Mouse (Mus musculus): ENCODE results near the gene Gpr155. TPM values are rescaled to one million over a fixed set of nuclear protein-coding genes. Genes with fewer than 3 reads are reported as not detected.

The Gpr155 gene
- polyA plus RNA-seq, 1 experiment from 2014 or later: 8.1 TPM

GRCm38 (mm10) chr2:73325871-73326270, 60.5 kb downstream of the Gpr155 start:
- Histone ChIP-seq H3K27ac (ENCODE audit: low read length) (no peak overlapping the region), H3K4me3 (ENCODE audit: low read depth, low read length) (no peak overlapping the region), H3K4me2 (replicated peaks; ENCODE audit: low read depth, low read length) (no peak overlapping the region), H3K4me1 (ENCODE audit: insufficient read depth, low read depth, low read length) (no peaks in the 10 kb centered on the region), H3K9me3 (ENCODE audit: low read length) (no peaks in the 10 kb centered on the region), H3K27me3 (replicated peaks; ENCODE audit: insufficient read depth, low read length) (no peaks in the 10 kb centered on the region), H3K9ac (replicated peaks; ENCODE audit: low read depth) (no peak overlapping the region), H3K36me3 (ENCODE audit: insufficient read depth, low read length) (no peaks in the 10 kb centered on the region)
- TF ChIP-seq EP300 (IDR thresholded peaks at IDR 0.05): no peak
- TF ChIP-seq CTCF (IDR thresholded peaks at IDR 0.05): no peak
- ATAC-seq (no peak), DNase-seq (ENCODE audit: low spot score) (no peak)
- WGBS: 91% methylated on average over 5 of the region's 5 CpGs

GRCm38 (mm10) chr2:73322991-73323390, 63.4 kb downstream of the Gpr155 start:
- H3K4me2 ChIP-seq (replicated peaks; ENCODE audit: low read depth, low read length): no peak overlapping the region
- no peaks in the 10 kb centered on the region for H3K36me3 ChIP-seq (ENCODE audit: insufficient read depth, low read length)
- 61% methylated on average over 12 of the region's 12 CpGs for WGBS
- TF ChIP-seq CTCF (IDR thresholded peaks at IDR 0.05) (no peak), EP300 (IDR thresholded peaks at IDR 0.05) (no peak)
- no peak for DNase-seq (ENCODE audit: low spot score)
- no peak overlapping the region for H3K27ac ChIP-seq (ENCODE audit: low read length)
- no peak overlapping the region for H3K9ac ChIP-seq (replicated peaks; ENCODE audit: low read depth)
- no peak for ATAC-seq
- no peaks in the 10 kb centered on the region for H3K9me3 ChIP-seq (ENCODE audit: low read length)
- no peaks in the 10 kb centered on the region for H3K4me1 ChIP-seq (ENCODE audit: insufficient read depth, low read depth, low read length)
- H3K27me3 ChIP-seq (replicated peaks; ENCODE audit: insufficient read depth, low read length): no peaks in the 10 kb centered on the region
- no peak overlapping the region for H3K4me3 ChIP-seq (ENCODE audit: low read depth, low read length)

- H3K27ac ChIP-seq (ENCODE audit: low read length): no peak overlapping the region
- H3K9me3 ChIP-seq (ENCODE audit: low read length): no peaks in the 10 kb centered on the region
- H3K9ac ChIP-seq (replicated peaks; ENCODE audit: low read depth): no peak overlapping the region
- ATAC-seq (no peak), DNase-seq (ENCODE audit: low spot score) (no peak)
- no peaks in the 10 kb centered on the region for H3K4me1 ChIP-seq (ENCODE audit: insufficient read depth, low read depth, low read length)
- no peaks in the 10 kb centered on the region for H3K36me3 ChIP-seq (ENCODE audit: insufficient read depth, low read length)
- H3K4me3 ChIP-seq (ENCODE audit: low read depth, low read length): no peak overlapping the region
- WGBS: 79% methylated on average over 5 of the region's 5 CpGs
- TF ChIP-seq EP300 (IDR thresholded peaks at IDR 0.05) (no peak), CTCF (IDR thresholded peaks at IDR 0.05) (no peak)
- no peak overlapping the region for H3K4me2 ChIP-seq (replicated peaks; ENCODE audit: low read depth, low read length)
- no peaks in the 10 kb centered on the region for H3K27me3 ChIP-seq (replicated peaks; ENCODE audit: insufficient read depth, low read length)
These were observed 67.2 kb downstream of the Gpr155 start for GRCm38 (mm10) chr2:73319218-73319617.

- Histone ChIP-seq H3K27ac (ENCODE audit: low read length) (no peak overlapping the region), H3K36me3 (ENCODE audit: insufficient read depth, low read length) (no peaks in the 10 kb centered on the region), H3K4me2 (replicated peaks; ENCODE audit: low read depth, low read length) (no peak overlapping the region), H3K27me3 (replicated peaks; ENCODE audit: insufficient read depth, low read length) (no peaks in the 10 kb centered on the region), H3K9me3 (ENCODE audit: low read length) (no peaks in the 10 kb centered on the region), H3K4me3 (ENCODE audit: low read depth, low read length) (no peak overlapping the region), H3K4me1 (ENCODE audit: insufficient read depth, low read depth, low read length) (no peaks in the 10 kb centered on the region), H3K9ac (replicated peaks; ENCODE audit: low read depth) (no peak overlapping the region)
- 87% methylated on average over 9 of the region's 9 CpGs for WGBS
- no peak for ATAC-seq
- TF ChIP-seq CTCF (IDR thresholded peaks at IDR 0.05) (no peak), EP300 (IDR thresholded peaks at IDR 0.05) (no peak)
- DNase-seq (ENCODE audit: low spot score): no peak
These were observed 68.9 kb downstream of the Gpr155 start for GRCm38 (mm10) chr2:73317426-73317825.

GRCm38 (mm10) chr2:73314311-73314710, 72.1 kb downstream of the Gpr155 start:
- no peak for DNase-seq (ENCODE audit: low spot score)
- no peak for ATAC-seq
- Histone ChIP-seq H3K27ac (ENCODE audit: low read length) (no peak overlapping the region), H3K36me3 (ENCODE audit: insufficient read depth, low read length) (peaks cover 9% of the 10 kb centered on the region; the same call in 1 of the 2 replicates), H3K27me3 (replicated peaks; ENCODE audit: insufficient read depth, low read length) (no peaks in the 10 kb centered on the region), H3K9me3 (ENCODE audit: low read length) (no peaks in the 10 kb centered on the region), H3K4me1 (ENCODE audit: insufficient read depth, low read depth, low read length) (peaks cover 3% of the 10 kb centered on the region; the same call in 1 of the 2 replicates), H3K4me3 (ENCODE audit: low read depth, low read length) (no peak overlapping the region), H3K4me2 (replicated peaks; ENCODE audit: low read depth, low read length) (no peak overlapping the region), H3K9ac (replicated peaks; ENCODE audit: low read depth) (no peak overlapping the region)
- 90% methylated on average over 3 of the region's 3 CpGs for WGBS
- TF ChIP-seq CTCF (IDR thresholded peaks at IDR 0.05) (no peak), EP300 (IDR thresholded peaks at IDR 0.05) (no peak)

GRCm38 (mm10) chr2:73313117-73313501, 73.3 kb downstream of the Gpr155 start:
- DNase-seq (ENCODE audit: low spot score): peak; percentile 48
- ATAC-seq: peak; percentile 47
- WGBS: 12% methylated on average over 14 of the region's 14 CpGs

More at GRCm38 (mm10) chr2:73313117-73313501, 73.3 kb downstream of the Gpr155 start:
- Histone ChIP-seq H3K27me3 (replicated peaks; ENCODE audit: insufficient read depth, low read length) (no peaks in the 10 kb centered on the region), H3K27ac (ENCODE audit: low read length) (peak overlapping the region; percentile 74), H3K4me3 (ENCODE audit: low read depth, low read length) (peak overlapping the region; percentile 75), H3K9me3 (ENCODE audit: low read length) (no peaks in the 10 kb centered on the region), H3K36me3 (ENCODE audit: insufficient read depth, low read length) (peaks cover 9% of the 10 kb centered on the region; the same call in 1 of the 2 replicates), H3K9ac (replicated peaks; ENCODE audit: low read depth) (peak overlapping the region; percentile 45; the same call in 1 of the 2 replicates), H3K4me2 (replicated peaks; ENCODE audit: low read depth, low read length) (peak overlapping the region; percentile 59), H3K4me1 (ENCODE audit: insufficient read depth, low read depth, low read length) (peaks cover 3% of the 10 kb centered on the region; the same call in 1 of the 2 replicates)
- TF ChIP-seq CTCF (IDR thresholded peaks at IDR 0.05): no peak
- TF ChIP-seq EP300 (IDR thresholded peaks at IDR 0.05): no peak

Measured in lung, postnatal 0 days (tissue).